Mouse (Mus musculus): ENCODE results near the gene Etnk2. TPM values are rescaled to one million over a fixed set of nuclear protein-coding genes. Genes with fewer than 3 reads are reported as not detected.

Etnk2 gene
- polyA plus RNA-seq, 1 experiment from 2014 or later = 5.6 TPM

GRCm38 (mm10) chr1:133394702-133395101 lies 31.3 kb downstream of the Etnk2 start:
- 73% methylated on average over 4 of the region's 4 CpGs for WGBS
- H3K4me1 ChIP-seq = peaks cover 28% of the 10 kb centered on the region
- no peaks in the 10 kb centered on the region for H3K9me3 ChIP-seq
- no peak overlapping the region for H3K4me2 ChIP-seq (replicated peaks)
- no peak overlapping the region for H3K27ac ChIP-seq
- peaks cover 33% of the 10 kb centered on the region for H3K36me3 ChIP-seq
- ATAC-seq (ENCODE audit: low FRiP score, low read depth) = no peak
- H3K9ac ChIP-seq = no peak overlapping the region
- no peak overlapping the region for H3K4me3 ChIP-seq
- no peaks in the 10 kb centered on the region for H3K27me3 ChIP-seq (replicated peaks)

DNA sequence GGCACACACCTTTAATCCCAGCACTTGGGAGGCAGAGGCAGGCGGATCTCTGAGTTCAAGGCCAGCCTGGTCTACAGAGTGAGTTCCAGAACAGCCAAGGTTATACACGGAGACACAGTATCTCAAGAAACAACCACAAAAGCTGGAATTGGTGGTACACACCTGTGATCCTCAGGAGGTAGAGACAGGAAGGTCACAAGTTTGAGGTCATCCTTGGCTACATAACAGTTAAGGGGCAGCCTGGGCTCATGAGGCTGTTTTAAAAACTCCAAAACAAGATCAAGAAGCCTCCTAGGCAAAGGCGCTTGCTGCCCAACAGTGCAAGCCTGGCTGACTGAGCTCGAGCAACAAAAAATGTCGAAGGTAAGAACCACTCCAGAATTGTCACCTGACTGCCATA lies 33.3 kb downstream of the Etnk2 start:
- 83% methylated on average over 5 of the region's 5 CpGs for WGBS
- ATAC-seq (ENCODE audit: low FRiP score, low read depth) = no peak
- no peak overlapping the region for H3K27ac ChIP-seq

DNA sequence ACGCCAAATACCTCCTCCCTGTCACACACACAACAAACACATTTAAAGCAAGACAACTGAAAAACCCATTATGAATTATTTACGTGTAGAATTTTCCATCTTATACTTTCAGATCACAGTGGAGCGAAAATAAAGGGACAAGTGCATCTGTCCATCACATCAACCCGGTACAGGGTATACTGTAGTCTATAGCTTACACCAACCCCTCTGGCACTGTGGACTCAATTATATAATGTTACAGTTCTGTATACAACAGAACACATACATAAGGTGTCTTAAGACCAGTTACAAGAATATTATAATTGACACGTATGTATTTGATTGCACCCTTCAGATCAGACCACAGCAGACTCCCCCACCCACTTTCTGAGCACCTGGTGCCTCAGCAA lies 33.7 kb downstream of the Etnk2 start:
- ATAC-seq (ENCODE audit: low FRiP score, low read depth) = peak; percentile 43; the same call in 1 of the 2 replicates
- H3K27ac ChIP-seq = peak overlapping the region; percentile 83
- H3K4me2 ChIP-seq (replicated peaks) = peak overlapping the region; percentile 47
- peak overlapping the region; percentile 46; the same call in 1 of the 2 replicates for H3K9ac ChIP-seq
- H3K4me3 ChIP-seq = no peak overlapping the region
- 54% methylated on average over 5 of the region's 5 CpGs for WGBS
- no peaks in the 10 kb centered on the region for H3K9me3 ChIP-seq
- H3K36me3 ChIP-seq = peaks cover 10% of the 10 kb centered on the region
- peaks cover 28% of the 10 kb centered on the region for H3K4me1 ChIP-seq
- no peaks in the 10 kb centered on the region for H3K27me3 ChIP-seq (replicated peaks)

More for the DNA sequence above, 33.3 kb downstream of the Etnk2 start:
- no peaks in the 10 kb centered on the region for H3K9me3 ChIP-seq
- no peak overlapping the region for H3K4me3 ChIP-seq
- H3K9ac ChIP-seq = no peak overlapping the region
- peaks cover 13% of the 10 kb centered on the region for H3K36me3 ChIP-seq
- no peak overlapping the region for H3K4me2 ChIP-seq (replicated peaks)
- H3K27me3 ChIP-seq (replicated peaks) = no peaks in the 10 kb centered on the region
- peaks cover 28% of the 10 kb centered on the region for H3K4me1 ChIP-seq

DNA sequence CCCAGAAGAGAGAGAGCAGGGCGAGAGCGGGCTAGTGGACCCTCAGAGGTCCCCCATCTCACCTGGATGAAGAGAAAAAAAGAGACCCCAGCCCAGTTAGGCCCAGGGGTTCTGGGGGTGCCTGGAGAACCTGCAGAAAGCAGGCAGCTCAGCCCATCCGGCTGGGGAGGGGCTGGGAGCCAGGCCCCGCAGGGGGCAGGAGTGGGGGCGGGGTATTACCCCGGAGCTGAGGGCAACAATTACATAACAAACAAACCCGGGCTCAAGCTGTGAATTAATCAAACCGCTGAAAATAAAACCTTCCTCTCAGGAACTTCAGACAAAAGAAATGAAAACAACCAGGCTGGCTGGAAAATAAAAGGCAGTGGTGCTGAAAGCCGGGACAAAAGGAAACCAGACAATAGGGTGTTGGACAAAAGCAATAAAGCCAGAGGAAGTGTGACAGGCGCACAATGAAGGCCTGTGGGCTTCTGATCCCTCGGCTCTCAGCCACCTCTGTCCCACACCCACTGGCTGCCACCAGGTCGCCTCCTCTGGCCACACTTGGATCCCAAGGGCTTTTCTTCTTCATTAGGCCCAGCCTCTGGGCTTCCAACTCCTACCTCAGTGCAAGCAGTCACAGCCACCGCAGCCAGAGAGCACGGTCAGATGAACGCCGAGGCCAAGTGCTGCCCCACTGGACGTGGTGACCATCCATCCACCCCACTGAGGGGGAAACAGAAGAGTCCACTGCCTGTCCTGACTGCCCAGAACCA lies 34.3 kb downstream of the Etnk2 start:
- Histone ChIP-seq H3K27ac (peak overlapping the region; percentile 83), H3K4me1 (peaks cover 28% of the 10 kb centered on the region), H3K27me3 (replicated peaks) (no peaks in the 10 kb centered on the region), H3K36me3 (peaks cover 4% of the 10 kb centered on the region; the same call in 1 of the 2 replicates), H3K9me3 (no peaks in the 10 kb centered on the region), H3K4me2 (replicated peaks) (peak overlapping the region; percentile 47), H3K4me3 (no peak overlapping the region), H3K9ac (peak overlapping the region; percentile 46; the same call in 1 of the 2 replicates)
- peak; percentile 83 for ATAC-seq (ENCODE audit: low FRiP score, low read depth)
- WGBS = 3% methylated on average over 17 of the region's 17 CpGs

DNA sequence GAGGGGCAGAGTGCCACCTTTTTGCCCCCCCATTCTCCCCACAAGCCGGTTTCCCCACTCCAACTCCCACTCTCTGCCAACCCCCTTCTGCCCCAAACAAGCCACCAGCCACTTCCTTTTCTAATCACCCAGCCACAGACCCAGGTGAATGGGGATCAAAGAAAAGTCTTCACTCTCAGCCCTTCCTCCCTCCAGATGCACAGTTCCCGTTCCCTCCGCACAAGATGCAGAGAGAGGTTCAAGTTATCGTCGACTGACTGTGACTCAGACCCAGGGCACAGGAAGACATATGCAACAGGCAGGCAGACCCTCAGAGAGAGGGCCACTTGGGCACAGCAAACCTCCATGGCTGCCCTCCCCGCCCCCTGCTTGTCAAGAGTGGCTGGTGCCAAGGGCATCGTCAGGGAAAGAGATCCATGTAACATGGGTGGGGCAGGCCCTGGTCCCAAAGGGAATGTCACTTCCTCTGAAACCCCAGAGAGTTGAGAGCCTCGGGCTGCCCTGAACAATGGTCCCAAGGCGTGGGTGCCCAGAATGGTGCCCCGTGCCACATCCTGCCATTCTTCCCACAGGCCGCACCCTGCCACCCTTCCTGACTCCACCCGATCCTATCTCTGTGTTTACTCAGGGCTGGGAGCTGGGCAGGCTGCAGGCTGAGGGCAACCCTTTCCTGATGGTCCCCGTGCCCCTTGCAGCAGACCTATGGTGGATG lies 36.8 kb downstream of the Etnk2 start:
- H3K9me3 ChIP-seq = no peaks in the 10 kb centered on the region
- H3K27me3 ChIP-seq (replicated peaks) = no peaks in the 10 kb centered on the region
- H3K9ac ChIP-seq = no peak overlapping the region
- H3K36me3 ChIP-seq = no peaks in the 10 kb centered on the region
- peaks cover 22% of the 10 kb centered on the region for H3K4me1 ChIP-seq
- ATAC-seq (ENCODE audit: low FRiP score, low read depth) = no peak
- no peak overlapping the region for H3K27ac ChIP-seq
- H3K4me3 ChIP-seq = no peak overlapping the region
- 84% methylated on average over 13 of the region's 13 CpGs for WGBS
- H3K4me2 ChIP-seq (replicated peaks) = no peak overlapping the region

DNA sequence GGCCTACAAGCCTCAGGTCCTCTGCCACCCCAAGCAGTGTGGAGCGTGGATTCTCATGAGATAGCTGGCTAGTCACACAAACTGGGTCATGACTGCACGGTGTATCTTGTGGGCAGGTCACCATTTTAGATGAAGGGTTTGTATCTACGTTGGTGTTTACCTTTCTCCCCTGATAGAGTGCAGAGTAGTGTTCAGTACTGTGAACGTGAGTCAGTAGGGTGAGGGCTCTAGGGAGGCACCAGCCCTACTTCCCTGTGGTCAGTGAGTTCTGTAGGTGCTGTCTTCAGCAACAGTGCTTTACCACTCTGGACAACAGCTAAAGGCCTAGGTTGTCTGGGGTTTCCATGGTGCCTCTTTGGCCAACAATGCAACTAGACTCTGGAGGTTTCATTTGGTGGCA lies 40.6 kb downstream of the Etnk2 start:
- H3K27me3 ChIP-seq (replicated peaks) = no peaks in the 10 kb centered on the region
- no peak overlapping the region for H3K4me2 ChIP-seq (replicated peaks)
- no peaks in the 10 kb centered on the region for H3K9me3 ChIP-seq
- ATAC-seq (ENCODE audit: low FRiP score, low read depth) = no peak
- H3K9ac ChIP-seq = no peak overlapping the region
- no peaks in the 10 kb centered on the region for H3K36me3 ChIP-seq
- no peak overlapping the region for H3K4me3 ChIP-seq
- no peak overlapping the region for H3K27ac ChIP-seq
- 94% methylated on average over 4 of the region's 4 CpGs for WGBS
- peaks cover 14% of the 10 kb centered on the region for H3K4me1 ChIP-seq

- Histone ChIP-seq H3K9ac (no peak overlapping the region), H3K9me3 (no peaks in the 10 kb centered on the region), H3K27ac (no peak overlapping the region), H3K4me2 (replicated peaks) (no peak overlapping the region), H3K4me3 (no peak overlapping the region), H3K36me3 (no peaks in the 10 kb centered on the region), H3K27me3 (replicated peaks) (no peaks in the 10 kb centered on the region), H3K4me1 (peaks cover 14% of the 10 kb centered on the region)
- ATAC-seq (ENCODE audit: low FRiP score, low read depth) = no peak
- WGBS = 91% methylated on average over 7 of the region's 7 CpGs
Observed at GRCm38 (mm10) chr1:133406614-133407013, 43.2 kb downstream of the Etnk2 start.

DNA sequence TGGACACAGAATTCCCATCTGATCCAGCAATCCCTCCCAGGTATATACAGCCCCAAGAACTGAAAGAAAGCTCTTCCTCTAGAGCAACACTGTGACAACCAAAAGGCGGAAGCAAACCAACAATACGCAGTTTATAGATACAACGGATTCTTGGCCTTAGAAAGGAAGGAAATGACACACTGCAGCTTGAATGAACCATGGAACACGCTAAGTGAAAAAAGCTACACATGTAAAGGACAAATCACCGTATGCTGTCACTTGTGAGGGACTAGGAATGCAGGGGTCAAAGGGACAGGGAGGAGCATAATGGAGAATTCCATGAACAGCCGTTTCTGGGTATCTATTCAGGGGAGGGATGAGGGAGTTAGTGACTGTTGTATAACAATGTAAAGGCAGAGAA lies 44.1 kb downstream of the Etnk2 start:
- H3K9ac ChIP-seq = no peak overlapping the region
- H3K27ac ChIP-seq = no peak overlapping the region
- no peak overlapping the region for H3K4me3 ChIP-seq
- no peaks in the 10 kb centered on the region for H3K9me3 ChIP-seq
- no peak for ATAC-seq (ENCODE audit: low FRiP score, low read depth)
- H3K36me3 ChIP-seq = no peaks in the 10 kb centered on the region
- no peak overlapping the region for H3K4me2 ChIP-seq (replicated peaks)
- H3K4me1 ChIP-seq = peaks cover 14% of the 10 kb centered on the region
- no peaks in the 10 kb centered on the region for H3K27me3 ChIP-seq (replicated peaks)
- WGBS = 51% methylated on average over 6 of the region's 6 CpGs

DNA sequence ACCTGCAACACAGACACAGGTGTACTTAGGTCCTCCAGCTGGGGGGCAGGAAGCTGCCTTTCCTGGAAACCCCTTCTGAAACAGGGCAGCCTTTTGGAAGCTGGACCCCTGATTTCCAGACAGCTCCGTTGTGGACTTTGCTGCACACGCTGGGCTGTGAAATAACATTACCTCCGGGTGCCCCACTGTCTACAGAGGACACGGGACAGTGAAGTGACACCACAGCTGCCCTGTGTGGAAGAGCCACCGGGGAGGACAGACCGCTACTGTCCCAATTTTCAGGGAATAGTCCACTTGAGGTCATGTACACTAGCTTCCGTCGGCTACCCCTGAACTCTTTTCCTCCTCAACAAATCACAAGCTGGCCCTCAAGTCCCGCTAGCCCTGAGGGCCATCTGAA lies 44.9 kb downstream of the Etnk2 start:
- no peak overlapping the region for H3K27ac ChIP-seq
- no peak overlapping the region for H3K4me2 ChIP-seq (replicated peaks)
- peaks cover 17% of the 10 kb centered on the region for H3K4me1 ChIP-seq
- WGBS = 35% methylated on average over 9 of the region's 9 CpGs
- no peaks in the 10 kb centered on the region for H3K27me3 ChIP-seq (replicated peaks)
- no peak overlapping the region for H3K9ac ChIP-seq
- no peak for ATAC-seq (ENCODE audit: low FRiP score, low read depth)
- H3K4me3 ChIP-seq = no peak overlapping the region
- no peaks in the 10 kb centered on the region for H3K9me3 ChIP-seq
- no peaks in the 10 kb centered on the region for H3K36me3 ChIP-seq

DNA sequence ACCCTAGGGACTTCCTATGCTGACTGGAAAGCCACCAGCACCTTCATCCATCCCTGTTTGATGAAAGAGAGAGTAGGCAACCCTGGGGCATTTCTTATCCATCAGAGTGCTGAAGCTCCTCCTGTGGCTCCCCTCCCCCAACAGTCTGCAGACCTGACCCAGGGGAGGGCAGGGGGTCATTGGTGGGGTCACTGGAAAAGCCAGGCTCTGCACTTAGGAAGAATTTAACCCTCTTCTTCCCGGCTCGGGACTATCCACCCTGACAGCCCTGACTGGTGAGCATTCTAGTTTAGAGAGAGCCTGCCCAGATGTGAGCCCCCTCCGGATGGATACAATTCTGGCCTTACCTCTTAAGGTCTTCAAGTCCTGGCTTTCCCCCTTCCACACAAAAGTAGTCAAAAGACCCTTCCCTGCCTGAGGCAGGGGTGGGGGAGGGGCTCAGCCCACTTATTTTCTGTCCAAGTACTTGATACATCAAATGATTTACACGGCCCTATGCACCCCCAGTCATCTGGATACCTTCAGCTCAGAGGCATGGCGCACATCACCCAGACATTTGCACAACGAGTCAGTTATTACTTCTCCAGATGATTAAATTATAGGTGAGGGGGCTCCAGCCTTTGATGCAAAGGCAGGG lies 45.6 kb downstream of the Etnk2 start:
- Histone ChIP-seq H3K9me3 (no peaks in the 10 kb centered on the region), H3K36me3 (no peaks in the 10 kb centered on the region), H3K4me1 (peaks cover 17% of the 10 kb centered on the region), H3K27ac (no peak overlapping the region), H3K27me3 (replicated peaks) (no peaks in the 10 kb centered on the region), H3K4me2 (replicated peaks) (no peak overlapping the region; the same call in 1 of the 2 replicates), H3K4me3 (no peak overlapping the region), H3K9ac (no peak overlapping the region)
- 8% methylated on average over 6 of the region's 6 CpGs for WGBS
- ATAC-seq (ENCODE audit: low FRiP score, low read depth) = peak; percentile 13; the same call in 1 of the 2 replicates

DNA sequence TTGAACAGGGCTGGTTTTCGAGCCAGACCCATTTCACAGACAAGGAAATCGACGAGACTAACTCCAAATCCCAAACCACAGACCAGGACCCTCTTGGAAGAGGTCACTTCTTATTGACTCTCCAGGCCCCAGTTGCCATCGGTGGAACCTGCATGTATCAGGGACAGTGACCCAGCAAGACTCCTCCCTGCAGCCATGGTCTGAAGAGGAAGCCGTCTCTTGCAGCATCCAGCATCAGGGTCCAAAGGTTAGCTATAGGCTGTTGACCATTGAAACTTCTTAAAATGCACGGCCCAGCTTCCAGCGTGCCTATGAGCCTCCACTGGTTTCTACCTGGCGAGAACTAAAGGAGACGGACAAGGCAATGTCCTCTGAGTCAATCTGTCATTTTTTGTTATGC lies 46.4 kb downstream of the Etnk2 start:
- no peak for ATAC-seq (ENCODE audit: low FRiP score, low read depth)
- no peak overlapping the region for H3K4me3 ChIP-seq
- H3K4me2 ChIP-seq (replicated peaks) = no peak overlapping the region; the same call in 1 of the 2 replicates
- 60% methylated on average over 9 of the region's 9 CpGs for WGBS
- H3K4me1 ChIP-seq = peaks cover 17% of the 10 kb centered on the region
- H3K27ac ChIP-seq = no peak overlapping the region
- no peaks in the 10 kb centered on the region for H3K9me3 ChIP-seq
- H3K27me3 ChIP-seq (replicated peaks) = no peaks in the 10 kb centered on the region
- no peak overlapping the region for H3K9ac ChIP-seq
- H3K36me3 ChIP-seq = no peaks in the 10 kb centered on the region

- Histone ChIP-seq H3K9me3 (no peaks in the 10 kb centered on the region), H3K27ac (no peak overlapping the region), H3K4me2 (replicated peaks) (no peak overlapping the region), H3K36me3 (no peaks in the 10 kb centered on the region), H3K27me3 (replicated peaks) (no peaks in the 10 kb centered on the region), H3K9ac (no peak overlapping the region), H3K4me1 (peaks cover 26% of the 10 kb centered on the region), H3K4me3 (no peak overlapping the region)
- ATAC-seq (ENCODE audit: low FRiP score, low read depth) = no peak
- 49% methylated on average over 8 of the region's 8 CpGs for WGBS
Observed at GRCm38 (mm10) chr1:133411506-133412147, 48.3 kb downstream of the Etnk2 start.
